15 mouse cellular contexts compared by ENCODE assay signal in the genomic region with DNA sequence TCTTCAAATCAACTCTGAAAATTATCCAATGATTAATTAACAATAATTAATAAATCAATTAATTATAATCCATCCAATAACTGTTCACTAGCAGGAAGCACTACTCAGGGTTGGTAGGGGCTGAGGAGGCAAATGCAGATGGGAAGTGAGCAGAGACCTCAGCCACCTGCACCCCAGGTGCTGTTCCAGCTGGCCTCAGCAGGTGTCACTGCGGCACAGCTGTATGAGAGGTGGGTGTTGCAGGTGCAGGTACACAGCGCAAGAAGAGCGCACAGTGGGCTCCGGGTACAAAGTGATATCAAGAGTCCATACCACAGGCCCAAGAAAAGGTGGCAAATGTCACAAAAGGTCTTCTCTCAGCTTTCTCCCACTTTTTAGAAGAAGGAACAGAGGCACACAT. TPM values are rescaled to one million over a fixed set of nuclear protein-coding genes. Genes with fewer than 3 reads are reported as not detected.
DNase-seq lines count a peak whose midpoint lies in the region; TF ChIP-seq lines count a peak whose summit lies in the region.
"Had no signal": no experiment of that assay in that cellular context is flagged by ENCODE, and none has a peak within 500 bp of the region (broad histone marks: within the 10 kb centered on the region; RNA-seq: fewer than 3 reads in every experiment).

No protein-coding gene starts in this region.

- no peak overlapping the region for H3K27ac ChIP-seq in left cerebral cortex, adult 2 months
- H3K27ac ChIP-seq: forebrain, embryonic 12.5 days; hindbrain, embryonic 12.5 days; liver, embryonic 13.5 days; stomach, embryonic 15.5 days had no signal

- no peak overlapping the region for H3K4me3 ChIP-seq in left cerebral cortex, adult 2 months
- H3K4me3 ChIP-seq: forebrain, embryonic 12.5 days; hindbrain, embryonic 12.5 days; liver, embryonic 13.5 days; stomach, embryonic 15.5 days had no signal

- peak; percentile 27 for TF ChIP-seq CTCF in left cerebral cortex, adult 2 months (IDR thresholded peaks at IDR 0.05)

- intact Hi-C loops in left cerebral cortex, adult 2 months (cut with DNase I), result no loop called here
- intact Hi-C loops in left cerebral cortex, postnatal 10 days (cut with DNase I), result loop anchor here (10.0 kb wide), 1 partner anchor 336 kb away; no protein-coding TSS in a partner anchor

- DNase-seq in left cerebral cortex, adult 2 months (ENCODE audit: extremely low spot score in 1 of 2, low spot score in 2 of 2), result no peak
- DNase-seq in left cerebral cortex, postnatal 10 days (ENCODE audit: extremely low spot score in 1 of 2, low spot score in 2 of 2), result no peak
- peak; percentile 29 to 37 for DNase-seq in thymus, postnatal 36 days
- DNase-seq in thymus, adult 18-20 months, result no peak
- peak; percentile 24 for DNase-seq in brain, adult 2 months (ENCODE audit: low read depth, low spot score)
- no peak for DNase-seq in ovary, postnatal 10 days (ENCODE audit: low spot score)
- DNase-seq in urinary bladder, postnatal 25 days (ENCODE audit: low spot score), result no peak
- DNase-seq: heart, adult 11 months; liver, embryonic 13.5 days; retina, postnatal 1 day had no signal

RNA-seq across cellular contexts. Expression of a gene that starts 41.9 kb away (rescaled TPM):
- total RNA-seq in left cerebral cortex, adult 2 months (2021), result 10 to 100 TPM in 1 of 2 experiments, 1 to 10 TPM in 1; 9.4 to 12.0 TPM
- 1 to 10 TPM; 6.7 to 7.5 TPM for total RNA-seq in left cerebral cortex, postnatal 10 days (2021)

RNA-seq across cellular contexts. Expression of a gene that starts 51.3 kb away (rescaled TPM):
- total RNA-seq in left cerebral cortex, adult 2 months (2021), result 10 to 100 TPM; 14.5 to 19.8 TPM
- 10 to 100 TPM; 12.1 to 14.2 TPM for total RNA-seq in left cerebral cortex, postnatal 10 days (2021)
- total RNA-seq: common myeloid progenitor, adult 5-6 weeks; monocyte, adult 5-6 weeks had no signal

RNA-seq across cellular contexts. Expression of a gene that starts 57.5 kb away (rescaled TPM):
- total RNA-seq in left cerebral cortex, adult 2 months (2021), result 10 to 100 TPM; 23.7 to 25.0 TPM
- total RNA-seq in left cerebral cortex, postnatal 10 days (2021), result 10 to 100 TPM; 32.8 to 41.4 TPM
- total RNA-seq: common myeloid progenitor, adult 5-6 weeks; monocyte, adult 5-6 weeks had no signal

Comparison
In these comparisons a context has a peak if more than half of its experiments do, and no peak if none do; other contexts are left out.
1. DNase-seq: peak in thymus, postnatal 36 days (2 of 2) and brain, adult 2 months (single experiment); none in left cerebral cortex, adult 2 months (0 of 2), left cerebral cortex, postnatal 10 days (0 of 2), thymus, adult 18-20 months (0 of 2), ovary, postnatal 10 days (single experiment) and urinary bladder, postnatal 25 days (single experiment).